Mouse (Mus musculus): ENCODE measurements around the gene Coa5. TPM values are rescaled to one million over a fixed set of nuclear protein-coding genes. Genes with fewer than 3 reads are reported as not detected.

The Coa5 gene
- total and polyA plus RNA-seq, 3 experiments: 43.8 to 79.8 (median 62.8) TPM

- H3K4me3 ChIP-seq (replicated peaks in 1 of 3; ENCODE audit: low read depth in 2 of 3, low read length in 2 of 3, poor library complexity in 1 of 3): no peak overlapping the region
- no peak overlapping the region for H3K4me2 ChIP-seq (ENCODE audit: insufficient read depth, low read depth, poor library complexity, severe bottlenecking)
- H3K36me3 ChIP-seq (replicated peaks in 1 of 2; ENCODE audit: control insufficient read depth in 1 of 2, insufficient read depth in 1 of 2, low read length in 1 of 2): peaks cover 25 to 45% of the 10 kb centered on the region in 2 experiments
- H3K4me1 ChIP-seq (ENCODE audit: control insufficient read depth in 1 of 2, insufficient read depth in 2 of 2): no peaks in the 10 kb centered on the region
- DNase-seq (ENCODE audit: extremely low read depth): no peak
- peaks cover 3% of the 10 kb centered on the region for H3K9me3 ChIP-seq (replicated peaks; ENCODE audit: low read length)
- H3K79me2 ChIP-seq (replicated peaks; ENCODE audit: control insufficient read depth, extremely low read depth, insufficient read depth, poor library complexity, severe bottlenecking): no peaks in the 10 kb centered on the region; the same call in 1 of the 2 replicates
- no peak overlapping the region for H3K9ac ChIP-seq (ENCODE audit: insufficient read depth, low read depth)
- H3K27me3 ChIP-seq (replicated peaks): no peaks in the 10 kb centered on the region
- in situ Hi-C loops (cut with MboI; ENCODE audit: low pct_ligation_motif_present, low pct_unique_long_range_greater_than_20kb, low sequenced_read_pairs): no loop called here
- TF ChIP-seq EP300 (IDR thresholded peaks at IDR 0.05; ENCODE audit: low read length): no peak
- no peak for TF ChIP-seq CHD1 (IDR thresholded peaks at IDR 0.05; ENCODE audit: low read depth, low read length)
- no peak for TF ChIP-seq RCOR1 (conservative IDR thresholded peaks at IDR 0.05; ENCODE audit: low read depth, low read length)
- no peak for TF ChIP-seq POLR2AphosphoS2 (IDR thresholded peaks at IDR 0.05; ENCODE audit: low read depth, low read length)
- no peak for TF ChIP-seq ETS1 (conservative IDR thresholded peaks at IDR 0.05; ENCODE audit: low read depth, low read length)
- TF ChIP-seq CHD2 (IDR thresholded peaks at IDR 0.05; ENCODE audit: low read length): no peak
- TF ChIP-seq SMC3 (IDR thresholded peaks at IDR 0.05; ENCODE audit: low read depth, low read length): no peak
- TF ChIP-seq SIN3A (IDR thresholded peaks at IDR 0.05; ENCODE audit: low read length): no peak
- TF ChIP-seq RAD21 (IDR thresholded peaks at IDR 0.05; ENCODE audit: low read depth, low read length): no peak
- no peak for TF ChIP-seq KAT2A (IDR thresholded peaks at IDR 0.05; ENCODE audit: insufficient replicate concordance, low read length)
- no peak for TF ChIP-seq PAX5 (IDR thresholded peaks at IDR 0.05; ENCODE audit: low read length)
- TF ChIP-seq ZKSCAN1 (IDR thresholded peaks at IDR 0.05; ENCODE audit: borderline replicate concordance, low read depth, low read length): no peak
- no peak for TF ChIP-seq MEF2A (IDR thresholded peaks at IDR 0.05; ENCODE audit: borderline replicate concordance, low read depth, low read length)
- no peak for TF ChIP-seq ELF1 (IDR thresholded peaks at IDR 0.05; ENCODE audit: low read depth, low read length)
- no peak for TF ChIP-seq NELFE (IDR thresholded peaks at IDR 0.05; ENCODE audit: low read depth, low read length)
- TF ChIP-seq HCFC1 (IDR thresholded peaks at IDR 0.05; ENCODE audit: low read depth, low read length): no peak
- dilution Hi-C loops (cut with MboI; ENCODE audit: extremely low pct_ligation_motif_present, extremely low pct_unique_long_range_greater_than_20kb, low sequenced_read_pairs): no loop called here
- no peak overlapping the region for H3K27ac ChIP-seq (ENCODE audit: insufficient read depth, low read depth)
These were observed 14.5 kb downstream of the Coa5 start for GRCm38 (mm10) chr1:37415394-37415793.

- Histone ChIP-seq H3K4me2 (ENCODE audit: insufficient read depth, low read depth, poor library complexity, severe bottlenecking) (no peak overlapping the region), H3K27me3 (replicated peaks) (no peaks in the 10 kb centered on the region), H3K9ac (ENCODE audit: insufficient read depth, low read depth) (no peak overlapping the region), H3K27ac (ENCODE audit: insufficient read depth, low read depth) (no peak overlapping the region), H3K4me3 (replicated peaks in 1 of 3; ENCODE audit: low read depth in 2 of 3, low read length in 2 of 3, poor library complexity in 1 of 3) (no peak overlapping the region), H3K79me2 (replicated peaks; ENCODE audit: control insufficient read depth, extremely low read depth, insufficient read depth, poor library complexity, severe bottlenecking) (no peaks in the 10 kb centered on the region), H3K36me3 (replicated peaks in 1 of 2; ENCODE audit: control insufficient read depth in 1 of 2, insufficient read depth in 1 of 2, low read length in 1 of 2) (peaks cover 0 to 16% of the 10 kb centered on the region in 2 experiments), H3K4me1 (ENCODE audit: control insufficient read depth in 1 of 2, insufficient read depth in 2 of 2) (peaks cover 17 to 44% of the 10 kb centered on the region in 2 experiments), H3K9me3 (replicated peaks; ENCODE audit: low read length) (no peaks in the 10 kb centered on the region)
- no peak for DNase-seq (ENCODE audit: extremely low read depth)
- TF ChIP-seq JUN (IDR thresholded peaks at IDR 0.05; ENCODE audit: insufficient read depth, low read depth, low read length): no peak
- TF ChIP-seq MYC (IDR thresholded peaks at IDR 0.05; ENCODE audit: low read depth, low read length): no peak
- no peak for TF ChIP-seq CTCF (conservative IDR thresholded peaks at IDR 0.05 in 1 of 2, IDR thresholded peaks at IDR 0.05 in 1 of 2; ENCODE audit: low read depth in 2 of 2, low read length in 2 of 2)
- TF ChIP-seq CHD2 (IDR thresholded peaks at IDR 0.05; ENCODE audit: low read length): no peak
- dilution Hi-C loops (cut with MboI; ENCODE audit: extremely low pct_ligation_motif_present, extremely low pct_unique_long_range_greater_than_20kb, low sequenced_read_pairs): no loop called here
- in situ Hi-C loops (cut with MboI; ENCODE audit: low pct_ligation_motif_present, low pct_unique_long_range_greater_than_20kb, low sequenced_read_pairs): no loop called here
These were observed 20.3 kb downstream of the Coa5 start for GRCm38 (mm10) chr1:37409647-37410046.
